Mouse (Mus musculus) thymus, adult 18-20 months (tissue): ENCODE measurements around the gene Zc3h10.
A peak's percentile ranks its signal among the peaks of the same experiment; 100 is the strongest.
"Not testable (repeated sequence)": the region's sequence is repeated elsewhere in the genome, so short reads cannot be mapped to it uniquely, and the experiment has no call there.

Experiments used
- DNase-seq, 2 experiments: peaks; one replicate each; pipeline ENCODE4 v3.0.0; 2022; ENCODE audit warnings: mixed read lengths in 2 of 2

The Zc3h10 gene

DNA sequence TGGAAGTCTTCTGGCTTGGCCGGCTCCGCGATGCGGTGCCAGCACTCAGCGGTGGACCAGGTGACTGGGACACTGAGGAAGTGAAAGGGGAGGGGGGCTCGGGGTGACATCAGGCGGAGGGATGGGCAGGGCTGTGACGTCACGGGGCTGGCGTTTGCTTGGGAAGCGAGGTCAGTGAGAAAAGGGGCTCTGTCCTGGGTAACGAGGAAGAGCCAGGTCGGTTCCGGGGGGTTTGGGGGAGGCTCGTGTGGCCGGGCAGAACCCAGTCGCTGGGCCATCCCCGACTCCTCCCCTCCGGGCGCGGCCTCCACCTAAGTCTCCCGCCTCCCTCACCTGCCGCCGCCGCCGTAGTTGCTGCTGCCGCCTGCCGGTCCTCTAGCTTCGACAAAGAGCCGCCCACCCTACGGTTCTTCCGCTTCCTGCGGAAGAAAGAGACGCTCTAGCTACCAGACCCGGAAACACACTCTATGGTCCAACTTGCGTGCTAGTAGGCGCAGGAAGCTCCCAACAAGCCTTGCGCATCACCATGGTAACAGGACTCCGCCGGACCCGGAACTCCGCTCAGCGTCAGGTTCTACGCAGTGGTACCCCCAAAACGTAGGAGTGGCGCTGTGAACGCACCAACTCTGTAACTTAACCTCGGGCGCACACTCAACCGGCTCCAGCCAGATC, at the start of gene Zc3h10:
Gene Zc3h10, minus strand, starts transcription at position 414 of the 672 bp plus-strand sequence.
- peak; percentile 93 to 97 for DNase-seq

DNA sequence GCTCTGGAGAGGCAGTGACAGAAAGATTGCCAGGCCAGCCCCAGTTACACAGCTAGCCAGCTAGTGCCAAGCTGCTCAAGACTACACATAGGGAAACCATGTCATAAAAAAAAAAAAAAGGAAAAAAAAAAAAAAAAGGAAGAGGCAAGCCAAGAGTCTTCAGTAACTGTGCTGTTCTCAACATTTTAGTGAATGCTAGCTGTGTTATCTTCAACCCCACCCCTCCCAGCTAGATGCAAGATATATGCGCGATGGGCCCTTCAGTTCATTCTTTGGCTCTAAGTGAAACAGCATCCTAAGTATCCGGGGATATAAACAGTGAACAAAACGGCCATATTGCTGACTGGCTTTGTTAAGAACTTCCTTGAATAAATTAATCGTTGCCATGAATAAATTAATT, 45.2 kb upstream of the Zc3h10 start:
- no peak for DNase-seq

DNA sequence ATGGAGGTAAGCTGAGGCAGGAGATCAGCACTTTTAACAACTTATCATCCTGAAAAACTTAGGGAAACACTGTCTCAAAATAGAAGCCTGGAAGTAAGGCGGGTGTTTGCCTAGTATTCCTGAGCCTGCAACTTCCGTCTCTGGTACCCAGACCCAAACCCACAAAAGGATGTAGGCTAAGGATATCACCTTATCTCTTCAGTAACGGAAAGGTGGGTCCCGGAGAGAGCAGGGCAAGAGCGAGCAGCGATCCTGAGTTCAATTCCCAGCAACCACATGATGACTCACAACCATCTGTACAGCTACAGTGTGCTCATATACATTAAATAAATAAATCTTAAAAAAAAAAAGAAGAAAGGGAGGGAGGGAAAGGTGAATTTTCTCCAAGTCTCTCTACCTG, 43.9 kb upstream of the Zc3h10 start:
- DNase-seq = no peak

DNA sequence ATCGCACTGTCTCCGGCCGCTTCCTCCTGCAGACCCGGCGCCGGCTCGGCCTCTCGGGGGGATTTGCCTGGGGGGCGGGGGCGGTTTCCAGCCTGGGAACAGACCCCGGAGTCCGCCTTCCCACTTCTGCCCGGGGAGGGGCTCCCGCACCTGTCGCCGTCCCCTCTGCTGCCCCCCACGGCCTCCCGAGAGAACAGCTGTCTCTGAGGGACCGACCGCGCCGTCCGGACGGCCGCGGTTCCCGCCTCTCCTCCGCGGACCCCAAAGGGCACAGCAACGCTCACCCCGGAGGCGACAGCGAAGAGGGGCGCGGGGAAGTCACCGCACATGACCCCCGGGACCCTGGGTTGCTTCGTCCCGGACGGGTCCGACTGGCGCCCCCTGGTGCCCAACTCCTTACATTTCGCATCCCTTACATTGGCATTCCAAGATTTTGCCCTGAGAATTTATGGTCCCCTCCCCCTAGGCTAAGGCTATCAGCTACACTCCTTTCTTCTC, 42.7 kb upstream of the Zc3h10 start:
- peak in 1 of 2 experiments; percentile 38 for DNase-seq

DNA sequence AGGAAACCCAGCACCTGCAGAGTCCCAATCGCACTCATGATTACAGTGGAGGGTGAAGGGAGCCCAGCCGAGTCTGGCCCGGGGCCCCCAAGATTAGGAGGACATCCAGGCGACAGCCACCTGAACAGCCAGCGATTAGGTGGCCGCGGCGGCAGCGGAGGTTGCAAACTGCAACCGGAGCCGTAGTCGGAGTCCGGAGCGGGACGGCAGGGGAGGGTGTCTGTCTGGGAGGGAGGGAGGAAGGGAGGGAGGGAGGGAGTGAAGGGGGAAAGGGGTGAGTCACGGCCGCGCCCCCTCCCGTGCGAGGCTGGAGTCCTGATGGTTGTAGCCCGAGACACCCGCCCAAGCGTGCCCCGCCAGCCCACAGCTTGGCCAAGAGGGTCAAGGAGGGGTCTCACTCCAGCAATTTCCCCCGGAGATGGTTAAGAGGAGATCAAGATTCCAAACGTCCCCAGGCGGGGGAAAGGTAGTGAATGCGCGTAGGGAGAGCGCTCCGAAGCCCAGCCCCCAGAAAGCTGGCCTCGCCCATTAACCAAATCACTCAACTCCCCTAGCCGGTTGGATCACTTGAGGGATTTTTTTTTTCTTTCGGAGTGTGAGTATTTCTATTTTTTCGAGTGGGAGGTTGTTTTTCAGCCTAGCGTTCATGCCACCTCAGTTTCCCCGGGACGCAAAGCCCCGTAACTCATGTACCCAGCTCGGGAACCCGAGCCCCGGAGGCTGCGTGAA, 42.1 kb upstream of the Zc3h10 start, which contains the start of gene Erbb3:
Gene Erbb3, minus strand, starts transcription at position 189 of the 729 bp plus-strand sequence.
- DNase-seq = peak in 1 of 2 experiments; percentile 26

DNA sequence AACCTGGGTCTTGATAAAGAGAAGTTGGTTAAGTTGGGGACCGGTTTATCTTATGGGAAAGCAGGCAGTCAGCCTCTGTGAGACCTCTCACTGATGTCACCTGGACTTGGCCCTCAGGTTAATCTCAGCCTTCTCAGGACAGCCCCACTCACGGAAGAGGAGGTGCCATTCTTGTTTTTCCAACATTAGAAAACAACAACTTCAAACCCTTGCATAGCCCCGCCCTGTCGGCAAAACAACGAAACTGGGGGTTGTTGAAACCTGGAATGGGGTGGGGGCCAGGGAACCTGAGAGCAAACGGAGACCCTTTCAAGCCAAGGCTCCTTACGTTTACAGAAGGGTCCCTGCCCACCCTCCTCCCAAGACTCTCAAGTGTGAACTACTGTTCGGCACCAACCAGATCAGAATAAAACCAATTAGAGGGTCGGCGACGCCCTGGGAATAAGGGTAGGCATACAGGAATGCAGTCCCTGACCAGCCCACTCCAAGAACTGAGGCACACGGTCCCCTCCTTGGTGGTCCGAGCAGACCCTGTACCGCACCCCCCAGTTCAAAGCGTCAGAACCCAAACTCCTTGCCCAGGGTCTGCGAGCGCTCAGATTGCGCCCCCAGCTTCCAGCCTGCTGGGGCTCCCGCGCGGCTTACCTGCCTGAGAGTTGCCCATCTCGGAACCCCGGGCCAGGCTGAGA, 41.3 kb upstream of the Zc3h10 start:
- no peak for DNase-seq

DNA sequence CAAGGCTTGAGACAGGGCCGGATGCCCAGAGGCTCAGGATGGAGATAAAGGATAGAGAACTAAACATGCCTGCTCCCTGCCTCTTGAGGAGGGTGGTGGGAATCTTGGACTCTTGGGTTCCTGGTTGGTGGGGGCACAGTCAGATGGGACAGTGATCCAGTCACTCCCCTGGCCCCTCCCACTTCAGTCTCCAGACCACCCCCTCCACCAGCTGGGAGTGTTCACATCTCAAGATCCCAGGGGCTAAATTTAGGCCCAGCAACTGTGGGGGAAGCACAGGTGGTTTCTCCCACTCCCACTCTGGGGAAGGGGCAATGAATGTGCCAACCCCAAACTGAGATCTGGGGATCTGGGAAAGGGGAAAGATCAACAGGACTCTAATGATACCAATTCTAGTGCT, 40.6 kb upstream of the Zc3h10 start:
- DNase-seq = no peak

DNA sequence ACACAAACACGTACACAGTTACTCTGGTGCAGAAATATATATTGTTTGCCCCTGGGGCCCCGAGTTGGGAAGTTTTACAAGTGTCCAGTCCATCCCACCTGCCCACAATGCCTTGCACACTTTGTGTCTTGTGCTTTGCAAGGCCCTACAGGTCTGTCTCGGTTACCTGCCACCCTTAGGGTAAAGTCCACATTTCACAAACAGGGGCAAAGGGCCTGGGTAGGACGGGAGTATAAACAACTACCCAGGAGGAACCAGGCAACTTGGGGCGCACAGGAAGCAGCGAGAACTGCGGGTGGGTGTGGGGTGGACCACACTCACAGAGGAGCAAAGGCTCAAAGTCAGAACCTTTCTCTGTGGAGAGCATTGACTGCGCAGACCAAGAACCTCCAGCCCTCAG, 40.1 kb upstream of the Zc3h10 start:
- DNase-seq = no peak

DNA sequence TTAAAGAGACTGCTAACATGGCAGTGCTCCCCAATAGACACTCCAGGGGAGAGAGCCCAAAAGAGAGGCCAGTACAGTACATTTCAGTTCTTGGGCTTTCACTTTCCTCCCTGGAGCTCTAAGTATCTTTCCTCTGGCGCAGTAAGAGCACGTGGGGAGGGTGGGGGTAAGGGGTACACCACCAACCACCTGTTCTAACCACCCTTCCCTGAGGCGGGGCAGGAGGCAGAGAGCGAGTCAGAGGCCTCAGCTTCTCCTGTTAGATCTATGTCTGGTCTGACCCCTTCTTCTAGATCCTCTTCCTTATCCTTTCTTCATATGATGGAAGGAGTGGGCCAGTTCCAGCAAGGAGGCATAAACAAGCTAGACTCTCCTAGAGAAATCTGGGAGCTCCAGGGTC, 39.5 kb upstream of the Zc3h10 start:
- DNase-seq = peak; percentile 35 to 39

DNA sequence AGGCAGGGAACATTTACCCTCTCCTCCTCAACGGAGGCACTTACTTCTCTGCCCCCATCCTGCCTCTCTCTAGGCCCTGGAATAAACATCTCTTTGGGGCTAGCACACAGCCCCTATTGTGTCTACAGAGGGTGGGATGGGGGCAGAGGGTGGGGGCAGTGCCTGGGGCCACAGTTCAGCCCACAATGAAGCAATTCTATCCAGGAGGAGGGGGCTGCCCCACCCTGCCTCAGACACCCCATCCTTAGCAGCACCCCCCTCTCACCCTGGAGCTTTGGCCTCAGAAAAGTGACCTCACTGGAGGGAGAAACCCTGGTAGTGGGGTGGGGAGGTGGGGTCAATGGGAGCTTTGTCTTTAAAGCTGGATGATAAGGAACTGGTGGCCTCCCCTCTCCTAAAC, 39.0 kb upstream of the Zc3h10 start:
- DNase-seq = no peak

DNA sequence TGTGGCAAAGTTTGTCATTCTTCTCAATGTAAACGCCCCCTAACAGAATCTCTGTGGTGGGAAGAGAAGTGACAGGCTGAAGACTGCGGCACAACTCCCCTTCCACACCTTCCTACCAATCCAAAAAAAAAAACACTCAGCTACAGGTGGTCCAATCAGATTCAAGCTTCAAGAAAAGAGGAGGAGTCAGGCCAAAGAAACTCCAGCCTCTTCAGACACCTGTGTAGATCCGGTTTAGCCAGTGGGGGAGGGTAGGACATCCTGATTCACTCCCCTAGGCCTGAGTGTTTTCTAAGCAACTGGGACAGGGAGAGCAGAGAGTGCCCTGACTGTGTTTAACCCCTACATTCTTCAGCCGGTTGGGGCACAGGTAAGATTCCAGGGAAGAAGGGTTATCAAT, 36.8 kb upstream of the Zc3h10 start:
- DNase-seq = peak in 1 of 2 experiments; percentile 34

DNA sequence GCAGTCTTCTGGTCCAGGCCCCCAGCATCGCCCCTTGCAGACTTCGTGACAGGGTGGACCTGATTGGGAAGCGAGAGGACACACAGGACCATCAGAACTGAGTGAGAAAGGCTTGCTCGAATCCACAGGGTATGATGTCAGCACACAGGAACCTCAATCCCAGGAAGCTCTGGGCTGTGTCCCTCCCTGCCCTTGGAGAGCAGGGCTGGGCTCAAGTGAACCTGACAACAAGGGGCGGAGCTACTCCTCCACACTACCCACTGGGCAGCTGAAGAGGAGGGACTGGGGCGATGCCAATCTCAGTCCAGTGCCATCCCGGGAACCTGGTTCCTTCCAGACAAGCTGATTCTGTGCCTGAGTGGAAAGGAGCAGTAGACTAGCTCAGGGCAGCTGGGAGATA, 36.1 kb upstream of the Zc3h10 start:
- DNase-seq = no peak

DNA sequence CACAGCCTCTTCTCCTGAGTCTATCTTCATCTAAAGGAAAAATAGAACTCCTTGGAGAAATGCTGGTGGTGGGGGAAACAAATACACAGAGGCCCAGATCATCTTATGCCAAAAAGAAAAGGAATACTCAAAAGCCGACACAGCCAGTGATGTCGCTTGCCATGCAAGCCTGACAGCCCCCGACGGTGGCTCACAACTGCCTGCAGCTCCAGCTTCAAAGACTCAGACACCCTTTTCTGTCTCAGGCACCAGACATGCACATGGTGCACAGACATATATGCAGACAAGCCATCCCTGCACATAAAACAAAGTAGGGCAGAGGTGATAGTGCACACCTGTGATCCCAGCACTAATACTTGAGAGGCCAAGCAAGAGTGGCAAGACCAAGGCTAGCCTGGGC, 32.2 kb upstream of the Zc3h10 start:
- no peak for DNase-seq

DNA sequence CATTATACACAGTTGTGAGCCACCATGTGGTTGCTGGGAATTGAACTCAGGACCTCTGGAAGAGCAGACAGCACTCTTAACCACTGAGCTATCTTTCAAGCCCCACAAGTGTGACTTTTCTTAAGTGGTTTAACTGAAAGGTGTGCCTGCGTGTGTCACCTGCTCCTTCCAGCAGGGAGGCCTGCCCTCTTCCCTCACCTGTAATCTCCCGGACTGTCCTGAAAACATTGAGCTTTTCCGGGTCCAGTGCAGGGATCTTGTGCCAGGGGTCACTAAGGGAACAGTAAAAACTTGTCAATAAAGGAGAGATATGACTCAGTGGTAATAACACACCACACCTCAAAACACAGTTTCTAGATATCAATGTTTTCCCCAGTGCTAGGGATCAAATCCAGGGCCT, 31.7 kb upstream of the Zc3h10 start:
- no peak for DNase-seq

DNA sequence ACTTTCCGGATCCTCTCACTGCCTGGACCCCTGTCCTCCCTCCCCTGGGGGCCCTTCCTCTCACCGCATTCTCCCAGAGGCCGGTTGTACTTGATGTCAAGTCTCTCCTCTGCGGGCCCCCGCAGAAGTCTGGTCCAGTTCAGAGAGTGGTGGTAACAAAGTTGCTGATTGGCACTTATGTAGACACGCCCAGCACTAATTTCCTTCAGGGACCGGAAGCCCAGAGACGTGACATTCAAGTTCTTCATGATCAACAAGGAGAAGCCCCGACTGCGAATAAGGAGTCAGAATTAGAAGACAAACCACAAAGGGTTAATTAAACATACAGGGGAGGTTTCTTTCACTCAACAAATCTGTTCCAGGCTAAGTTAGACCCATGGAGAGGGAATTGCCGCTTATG, 30.8 kb upstream of the Zc3h10 start:
- DNase-seq = no peak

DNA sequence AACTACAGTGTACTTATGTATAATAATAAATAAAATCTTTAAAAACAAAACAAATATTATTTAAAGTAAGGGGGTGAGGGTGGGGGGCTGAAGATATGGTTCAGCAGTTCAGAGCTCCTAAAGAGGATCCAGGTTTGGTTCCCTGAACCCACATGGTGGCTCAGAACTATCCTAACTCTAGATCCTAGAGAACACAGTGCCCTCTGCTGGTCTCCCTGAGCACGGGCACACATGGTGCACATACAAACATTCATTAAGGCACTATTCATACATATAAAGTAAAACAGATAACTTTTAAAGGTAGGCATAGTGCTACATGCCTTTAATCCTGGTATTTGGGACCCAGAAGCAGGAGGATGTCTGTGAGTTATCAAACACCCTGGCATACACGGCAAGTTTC, 27.5 kb upstream of the Zc3h10 start:
- DNase-seq = no peak

DNA sequence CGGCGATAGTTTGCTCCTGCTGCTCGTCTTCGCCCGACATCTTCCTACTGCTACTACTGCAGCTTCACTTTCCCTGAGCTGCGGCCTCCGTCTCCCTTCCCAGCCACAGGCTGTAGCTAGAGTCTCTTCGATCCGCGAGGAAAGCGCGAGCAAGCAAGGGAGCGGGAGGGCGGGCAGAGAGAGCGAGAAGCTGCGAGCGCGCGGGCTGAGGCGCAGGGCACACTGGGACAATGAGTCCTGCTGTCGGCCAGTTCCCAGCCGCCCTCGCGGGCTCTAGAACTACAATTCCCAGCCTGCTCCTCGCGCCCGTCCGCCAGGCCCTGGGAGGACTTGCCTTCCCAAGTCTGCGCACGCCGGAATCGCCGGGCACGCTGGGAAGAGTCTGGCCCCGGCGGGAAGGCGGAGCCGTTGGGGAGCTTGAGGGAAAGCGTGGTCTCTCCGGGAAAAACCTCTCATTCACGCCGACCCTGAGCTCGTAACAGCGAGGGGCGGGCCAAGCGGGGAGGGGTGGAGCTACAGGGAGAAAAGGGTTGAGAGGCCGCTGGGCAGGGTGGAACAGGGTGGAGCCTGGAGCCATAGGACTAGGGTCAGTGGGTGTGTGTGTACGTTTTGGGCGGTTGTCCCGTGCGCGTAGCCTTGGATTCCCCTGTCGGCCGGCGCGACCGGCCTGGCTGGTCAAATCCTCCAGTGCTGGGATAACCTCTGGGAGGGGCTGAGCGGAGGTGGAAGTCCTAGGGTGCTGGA, 18.4 kb upstream of the Zc3h10 start, which contains the start of gene Pa2g4:
Gene Pa2g4, minus strand, starts transcription at position 200 of the 744 bp plus-strand sequence.
- DNase-seq = peak; percentile 94 to 95

DNA sequence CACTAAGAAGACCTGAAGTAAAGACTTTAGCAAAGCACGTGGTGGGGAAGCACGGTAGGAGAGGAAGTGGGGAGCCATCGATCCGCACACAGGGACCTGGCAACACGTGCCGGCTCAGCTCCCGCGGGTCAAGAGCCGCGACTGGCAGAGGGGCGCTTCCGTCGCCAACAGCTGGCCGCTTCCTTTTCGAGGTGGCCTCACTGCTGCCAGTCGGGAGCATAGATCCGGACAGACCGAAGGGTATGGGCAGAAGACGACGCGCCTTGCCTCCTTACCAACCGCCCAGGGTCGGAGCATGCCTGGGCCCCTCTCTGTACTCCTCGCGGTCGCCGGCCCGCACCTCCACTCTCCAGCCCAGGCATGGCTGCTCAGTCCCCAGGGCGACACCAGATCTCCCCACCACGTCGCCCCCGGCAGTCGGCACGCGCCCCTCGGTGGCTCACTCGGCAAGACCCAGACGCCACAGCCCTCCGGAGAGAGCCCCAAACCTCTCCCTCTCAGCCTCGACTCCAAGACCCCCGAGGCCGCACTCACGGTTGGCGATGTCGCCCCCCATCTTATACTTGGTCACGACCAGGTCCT, 17.7 kb upstream of the Zc3h10 start:
- DNase-seq = peak in 1 of 2 experiments; percentile 47

DNA sequence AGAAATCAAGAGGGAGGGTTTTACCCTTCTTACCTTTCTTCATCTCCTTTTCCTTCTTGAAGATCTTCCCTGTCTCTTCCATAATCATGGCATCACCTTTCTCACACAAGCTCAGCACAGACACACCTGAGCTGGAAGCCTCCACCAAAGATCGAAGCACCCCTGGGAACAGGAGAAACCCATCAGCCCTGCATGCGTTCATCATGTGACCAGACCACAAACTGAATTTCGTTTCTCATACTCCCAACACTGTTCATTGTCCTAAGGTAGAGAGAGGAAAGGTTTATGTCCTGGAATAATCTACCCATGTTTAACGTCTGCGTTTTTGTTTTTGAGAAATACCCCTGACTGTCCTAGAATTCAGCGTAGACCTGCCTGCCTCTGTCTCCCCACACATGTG, 16.0 kb upstream of the Zc3h10 start:
- DNase-seq = no peak

DNA sequence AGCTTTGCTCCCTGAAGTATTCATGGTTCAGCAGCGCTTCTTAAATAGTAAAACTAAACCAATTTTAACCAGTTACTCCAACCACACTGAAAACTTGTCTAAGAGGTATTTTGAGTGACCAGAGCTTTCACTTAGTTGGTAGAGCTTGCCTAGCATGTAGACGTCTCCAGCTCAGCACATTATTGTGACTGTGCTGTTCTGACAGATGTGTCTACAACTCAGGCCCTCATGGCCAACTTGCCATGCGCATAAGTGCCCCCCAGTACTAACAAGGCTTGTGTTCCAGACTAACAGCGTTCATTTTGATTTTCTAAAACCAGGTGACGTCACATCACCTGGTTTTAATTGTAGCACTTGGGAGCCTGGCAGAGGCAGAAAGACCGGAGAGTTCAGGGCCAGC, 9.4 kb upstream of the Zc3h10 start:
- no peak for DNase-seq

DNA sequence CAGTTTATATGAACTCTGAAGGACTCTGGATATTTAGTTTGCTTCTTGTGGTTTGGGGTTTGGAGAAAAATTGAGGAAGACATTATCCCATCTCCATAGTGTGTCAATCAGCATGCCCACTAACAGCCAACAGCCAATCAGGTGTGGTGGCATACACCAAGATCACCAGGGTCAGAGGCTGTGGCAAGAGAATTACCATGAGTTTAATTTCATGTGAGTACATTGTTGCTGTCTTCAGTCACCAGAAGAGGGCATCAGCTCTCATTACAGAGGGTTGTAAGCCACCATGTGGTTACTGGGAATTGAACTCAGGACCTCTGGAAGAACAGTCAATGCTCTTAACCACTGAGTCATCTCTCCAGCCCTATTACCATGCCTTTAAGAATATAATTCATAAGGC, 8.7 kb upstream of the Zc3h10 start:
- no peak for DNase-seq

DNA sequence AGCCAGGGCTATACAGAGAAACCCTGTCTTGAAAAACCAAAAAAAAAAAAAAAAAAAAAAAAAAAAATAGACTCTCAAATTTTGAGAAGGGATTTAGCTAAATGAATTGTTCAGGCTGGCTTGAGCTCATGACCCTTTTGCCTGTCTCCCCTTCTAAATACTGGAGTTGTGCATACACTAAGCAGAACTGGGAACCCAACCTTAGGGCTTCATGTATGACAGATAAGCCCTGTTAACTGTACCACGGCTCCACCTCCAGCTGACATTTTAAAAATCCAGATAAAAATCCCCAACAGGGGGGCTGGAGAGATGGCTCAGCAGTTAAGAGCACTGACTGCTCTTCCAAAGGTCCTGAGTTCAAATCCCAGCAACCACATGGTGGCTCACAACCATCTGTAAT, 8.0 kb upstream of the Zc3h10 start:
- DNase-seq = not testable (repeated sequence)
